Mouse (Mus musculus) ES-E14 (cell line): Measurements from ENCODE around the gene Sufu. TPM values are rescaled to one million over a fixed set of nuclear protein-coding genes. Genes with fewer than 3 reads are reported as not detected.

Experiments
- DNase-seq: peaks from one replicate; pipeline ENCODE4 v3.0.0-alpha.2; 2013; ENCODE audit warnings: low read depth, low spot score
- H3K27ac ChIP-seq: 2 replicates; pipeline ENCODE4 v1.5.1; 2012; ENCODE audit warnings: low read depth, mild to moderate bottlenecking, low read length, moderate library complexity, mixed read lengths; ENCODE audit not compliant: poor library complexity, insufficient read depth, severe bottlenecking
- H3K36me3 ChIP-seq: 2 replicates; pipeline ENCODE4 v1.6.1; 2012; ENCODE audit warnings: mild to moderate bottlenecking, low read length, moderate library complexity, mixed read lengths; ENCODE audit not compliant: control insufficient read depth, poor library complexity, insufficient read depth, severe bottlenecking
- H3K4me1 ChIP-seq, 2 experiments: fragments of 150-350 bp in 1 of 2; sonication (generic) in 1 of 2; 2 replicates each; pipeline ENCODE4 v1.6.1; 2012; ENCODE audit warnings: low read length in 2 of 2, mild to moderate bottlenecking in 1 of 2, mixed read lengths in 1 of 2; ENCODE audit not compliant: control insufficient read depth in 2 of 2, insufficient read depth in 2 of 2, poor library complexity in 1 of 2
- H3K4me3 ChIP-seq, 2 experiments: fragments of 150-350 bp in 1 of 2; sonication (generic) in 1 of 2; 2 replicates each; pipeline ENCODE4 v1.5.1; 2012; ENCODE audit warnings: low read length in 2 of 2, low read depth in 1 of 2, mild to moderate bottlenecking in 1 of 2, mixed read lengths in 1 of 2; ENCODE audit not compliant: insufficient read depth in 1 of 2, poor library complexity in 1 of 2, severe bottlenecking in 1 of 2
- H3K9ac ChIP-seq: 2 replicates; pipeline ENCODE4 v1.6.1; 2012; ENCODE audit warnings: low read depth, mild to moderate bottlenecking, low read length, mixed read lengths; ENCODE audit not compliant: poor library complexity, insufficient read depth, severe bottlenecking
- H3K9me3 ChIP-seq: fragments of 150-350 bp; sonication (generic); 2 replicates; pipeline ENCODE4 v1.6.1; 2012; ENCODE audit warnings: low read depth, mild to moderate bottlenecking, low read length; ENCODE audit not compliant: control insufficient read depth, insufficient read depth
- CHD2 ChIP-seq: IDR thresholded peaks from 2 replicates; pipeline ENCODE4 v1.6.1; 2014; ENCODE audit warnings: mild to moderate bottlenecking, low read depth, low read length, inconsistent platforms
- HCFC1 ChIP-seq: IDR thresholded peaks from 2 replicates; pipeline ENCODE4 v1.6.1; 2012; ENCODE audit warnings: low read length, inconsistent platforms, borderline replicate concordance; ENCODE audit not compliant: insufficient read depth
- MAFK ChIP-seq: IDR thresholded peaks from 2 replicates; pipeline ENCODE4 v1.6.1; 2014; ENCODE audit warnings: mild to moderate bottlenecking, low read depth, low read length, inconsistent platforms; ENCODE audit not compliant: insufficient read depth
- ZC3H11A ChIP-seq: IDR thresholded peaks from 2 replicates; pipeline ENCODE4 v1.6.1; 2012; ENCODE audit warnings: low read depth, mild to moderate bottlenecking, inconsistent platforms, low read length, borderline replicate concordance
- ZNF384 ChIP-seq: IDR thresholded peaks from 2 replicates; pipeline ENCODE4 v1.6.1; 2012; ENCODE audit warnings: low read depth, low read length, inconsistent platforms
- in situ Hi-C, 2 experiments: fragments of 600-800 bp; cut with MboI; formaldehyde crosslinking; loops; one replicate each; pipeline ENCODE4 v1.15.1; 2025; ENCODE audit warnings: low sequenced_read_pairs in 2 of 2, inconsistent platforms in 1 of 2; ENCODE audit not compliant: unreplicated experiment in 2 of 2
- total RNA-seq: library from RNA; depleted of rRNA; stranded (reverse); fragments of 300-350 nt; gene quantifications from 2 replicates; pipeline ENCODE4 v1.2.3, GENCODE M21; 2012

Gene Sufu
- total RNA-seq, 1 experiment, result 14.5 TPM

DNA sequence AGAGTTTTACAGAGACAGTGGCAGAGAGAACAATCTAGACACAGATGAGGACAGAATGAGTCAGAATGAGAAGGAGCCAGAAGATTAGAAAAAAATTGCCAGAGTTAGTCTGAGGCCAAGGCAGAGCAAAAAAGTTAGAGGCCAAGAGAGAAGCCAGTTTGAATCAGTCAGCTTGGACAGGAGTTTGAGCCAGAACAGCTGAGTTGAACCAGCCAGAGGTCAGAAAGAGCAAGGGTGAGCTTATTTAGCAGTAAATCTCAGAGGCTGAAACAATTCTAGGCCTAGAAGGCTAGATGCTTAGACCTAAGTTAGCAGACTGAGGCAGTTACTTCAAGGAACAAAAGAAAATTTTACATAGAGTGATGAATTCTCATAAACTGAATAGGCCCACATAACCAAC lies 32.6 kb downstream of the Sufu start:
- Histone ChIP-seq H3K4me3 (no peak overlapping the region), H3K27ac (no peak overlapping the region), H3K9me3 (no peaks in the 10 kb centered on the region), H3K9ac (no peak overlapping the region), H3K4me1 (peaks cover 2 to 6% of the 10 kb centered on the region in 2 experiments; a peak in 3 of 4 replicates), H3K36me3 (no peaks in the 10 kb centered on the region; the same call in 1 of the 2 replicates)
- DNase-seq, result no peak
- TF ChIP-seq MAFK, result no peak
- no peak for TF ChIP-seq ZC3H11A
- no peak for TF ChIP-seq ZNF384
- TF ChIP-seq CHD2, result no peak
- no peak for TF ChIP-seq HCFC1
- in situ Hi-C loops, result no loop called here

- TF ChIP-seq HCFC1 (no peak), ZNF384 (no peak), MAFK (no peak), ZC3H11A (no peak), CHD2 (no peak)
- no peak overlapping the region for H3K9ac ChIP-seq
- in situ Hi-C loops, result no loop called here
- peaks cover 2 to 11% of the 10 kb centered on the region in 2 experiments; a peak in 3 of 4 replicates for H3K4me1 ChIP-seq
- no peaks in the 10 kb centered on the region for H3K9me3 ChIP-seq
- no peak for DNase-seq
- H3K36me3 ChIP-seq, result no peaks in the 10 kb centered on the region; the same call in 1 of the 2 replicates
- no peak overlapping the region for H3K27ac ChIP-seq
- H3K4me3 ChIP-seq, result no peak overlapping the region
Measured at GRCm38 (mm10) chr19:46433712-46434111, 37.0 kb downstream of the Sufu start.

DNA sequence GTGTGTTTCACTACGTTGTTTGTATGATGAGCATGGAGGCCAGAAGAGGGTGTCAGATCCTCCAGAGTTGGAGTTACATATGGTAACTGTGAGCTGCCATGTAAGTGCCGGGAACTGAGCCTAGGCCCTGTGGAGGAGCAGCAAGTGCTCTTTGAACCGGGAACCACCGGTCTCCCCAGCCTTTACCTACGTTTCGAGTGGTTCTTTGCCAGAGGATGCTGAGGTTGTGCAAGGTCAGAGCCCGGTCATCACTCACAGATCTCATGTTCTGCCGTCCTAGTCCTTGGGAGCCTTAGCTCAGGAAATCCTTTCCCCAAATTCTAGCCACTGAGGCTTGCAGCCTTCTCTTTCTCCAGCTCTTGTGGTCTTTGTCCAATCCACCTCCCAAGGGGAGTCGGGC lies 37.5 kb downstream of the Sufu start:
- Histone ChIP-seq H3K4me3 (no peak overlapping the region), H3K4me1 (peaks cover 2 to 11% of the 10 kb centered on the region in 2 experiments; a peak in 3 of 4 replicates), H3K27ac (no peak overlapping the region), H3K36me3 (no peaks in the 10 kb centered on the region; the same call in 1 of the 2 replicates), H3K9me3 (no peaks in the 10 kb centered on the region), H3K9ac (no peak overlapping the region)
- DNase-seq, result no peak
- TF ChIP-seq CHD2 (no peak), HCFC1 (no peak), ZC3H11A (no peak), ZNF384 (no peak), MAFK (no peak)
- in situ Hi-C loops, result no loop called here

GRCm38 (mm10) chr19:46434591-46434990 lies 37.9 kb downstream of the Sufu start:
- in situ Hi-C loops, result no loop called here
- Histone ChIP-seq H3K9me3 (no peaks in the 10 kb centered on the region), H3K4me1 (peaks cover 2 to 11% of the 10 kb centered on the region in 2 experiments; a peak in 3 of 4 replicates), H3K9ac (no peak overlapping the region), H3K4me3 (no peak overlapping the region), H3K36me3 (no peaks in the 10 kb centered on the region; the same call in 1 of the 2 replicates), H3K27ac (no peak overlapping the region)
- TF ChIP-seq HCFC1, result no peak
- no peak for TF ChIP-seq MAFK
- TF ChIP-seq ZC3H11A, result no peak
- no peak for TF ChIP-seq CHD2
- no peak for TF ChIP-seq ZNF384
- no peak for DNase-seq

GRCm38 (mm10) chr19:46435492-46435891 lies 38.8 kb downstream of the Sufu start:
- Histone ChIP-seq H3K36me3 (no peaks in the 10 kb centered on the region; the same call in 1 of the 2 replicates), H3K27ac (no peak overlapping the region), H3K9ac (no peak overlapping the region), H3K9me3 (no peaks in the 10 kb centered on the region), H3K4me3 (no peak overlapping the region), H3K4me1 (peaks cover 2 to 11% of the 10 kb centered on the region in 2 experiments; a peak in 3 of 4 replicates)
- DNase-seq, result peak; percentile 89
- TF ChIP-seq ZNF384, result no peak
- no peak for TF ChIP-seq MAFK
- TF ChIP-seq CHD2, result no peak
- TF ChIP-seq HCFC1, result no peak
- TF ChIP-seq ZC3H11A, result 0 out of 2 replicates have a peak, but pooled peaks have one; percentile 10
- in situ Hi-C loops, result no loop called here
